Mouse (Mus musculus) adrenal gland, postnatal 36 days (tissue): ENCODE measurements around the gene Bcl11a. TPM values are rescaled to one million over a fixed set of nuclear protein-coding genes. Genes with fewer than 3 reads are reported as not detected.
"Not testable (repeated sequence)": the region's sequence is repeated elsewhere in the genome, so short reads cannot be mapped to it uniquely, and the experiment has no call there.

Experiments
- DNase-seq, 2 experiments: peaks; one replicate each; pipeline ENCODE4 v3.0.0; 2021; ENCODE audit warnings: mixed read lengths in 1 of 2
- total RNA-seq, 2 experiments: library from RNA; stranded (reverse); gene quantifications; 2 replicates each; pipeline ENCODE4 v1.2.3; 2021

The Bcl11a gene
- total RNA-seq, 2 experiments from 2014 or later, result 4.9 to 5.4 TPM

DNA sequence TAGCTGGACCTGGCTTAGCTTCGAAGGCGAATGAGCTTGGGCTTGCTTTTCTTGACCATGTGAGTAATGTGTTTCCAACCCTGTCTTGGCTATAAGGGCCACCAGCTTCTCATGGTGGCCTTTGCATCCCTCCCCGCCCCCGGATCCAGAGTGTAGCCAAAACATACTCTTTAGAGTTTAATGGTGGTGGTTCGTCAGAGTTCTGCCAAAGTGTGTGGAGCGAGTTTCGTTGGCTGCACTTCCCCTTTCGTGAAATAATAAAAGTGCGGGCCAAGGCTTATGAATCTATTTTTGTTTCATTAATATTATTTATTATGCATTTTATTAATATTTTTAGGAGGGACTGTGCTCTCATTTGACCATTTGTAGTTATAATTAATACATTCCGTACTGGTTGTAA lies 21.4 kb downstream of the Bcl11a start:
- no peak for DNase-seq

DNA sequence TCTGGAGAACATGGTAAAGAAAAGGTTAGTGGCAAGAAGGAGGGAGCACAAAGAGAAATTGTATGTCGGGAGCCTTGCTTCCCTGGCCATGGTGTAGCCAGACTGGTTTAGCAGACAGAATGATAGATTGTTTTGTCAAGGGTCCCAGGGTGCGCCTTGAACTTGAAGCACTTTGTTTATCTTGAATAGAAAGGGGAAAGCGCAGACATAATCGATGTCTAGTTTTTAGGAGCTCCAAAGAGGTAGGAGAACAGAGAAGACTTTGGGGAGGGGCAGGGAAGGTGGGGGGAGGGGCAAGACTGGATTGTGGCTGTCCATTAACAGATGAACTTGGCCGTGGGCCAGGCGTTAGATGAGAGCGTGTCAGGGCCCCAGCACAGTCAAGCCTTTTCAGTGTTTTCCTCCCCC lies 22.0 kb downstream of the Bcl11a start:
- no peak for DNase-seq

DNA sequence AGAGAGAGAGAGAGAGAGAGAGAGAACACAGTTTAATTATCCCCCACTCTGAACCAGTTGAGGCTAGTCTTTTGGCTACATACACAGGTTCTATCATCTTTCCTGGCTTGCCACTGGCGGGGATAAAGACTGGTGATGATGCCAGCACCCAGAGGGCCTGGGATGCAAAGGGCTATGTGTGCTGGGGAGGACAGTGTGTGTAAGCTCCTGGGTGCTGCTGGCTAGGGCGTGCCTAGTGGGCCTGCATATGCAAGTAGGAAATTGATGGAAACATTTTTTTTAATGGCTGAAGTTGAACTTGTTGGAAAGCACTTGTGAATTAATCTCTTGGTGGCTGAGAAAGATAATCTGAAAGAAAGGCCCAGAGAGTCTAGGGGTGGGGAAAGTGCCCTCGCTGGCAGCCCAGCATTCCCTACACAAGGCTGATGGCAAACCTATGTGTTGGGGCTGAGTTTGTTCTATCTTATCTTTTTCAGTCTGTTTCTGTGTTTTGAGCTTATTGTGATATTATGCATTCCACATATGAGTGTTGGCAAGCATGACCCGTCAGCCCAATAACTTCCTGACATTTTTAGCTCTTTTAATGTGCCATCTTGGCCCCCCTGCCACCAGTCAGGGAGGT lies 22.7 kb downstream of the Bcl11a start:
- no peak for DNase-seq

DNA sequence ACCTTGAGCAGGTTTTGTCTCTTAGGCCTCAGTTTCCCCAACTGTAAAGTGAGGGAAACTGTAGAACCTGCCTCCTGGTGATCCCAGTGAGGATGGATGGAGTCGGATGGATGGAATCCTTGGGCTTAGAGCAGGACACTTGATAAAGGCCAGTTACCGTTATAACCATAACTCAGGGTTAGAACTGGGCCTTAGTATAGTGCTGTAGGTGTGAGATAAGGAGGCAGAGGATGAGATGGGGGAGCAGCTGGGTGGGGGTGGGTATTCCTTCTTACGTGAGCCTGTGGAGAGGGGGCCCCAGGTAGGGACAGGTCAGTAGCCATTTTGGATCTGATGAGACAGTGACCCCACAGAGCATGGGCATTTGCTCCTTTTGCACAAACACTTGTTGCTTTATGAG lies 23.8 kb downstream of the Bcl11a start:
- DNase-seq, result no peak

DNA sequence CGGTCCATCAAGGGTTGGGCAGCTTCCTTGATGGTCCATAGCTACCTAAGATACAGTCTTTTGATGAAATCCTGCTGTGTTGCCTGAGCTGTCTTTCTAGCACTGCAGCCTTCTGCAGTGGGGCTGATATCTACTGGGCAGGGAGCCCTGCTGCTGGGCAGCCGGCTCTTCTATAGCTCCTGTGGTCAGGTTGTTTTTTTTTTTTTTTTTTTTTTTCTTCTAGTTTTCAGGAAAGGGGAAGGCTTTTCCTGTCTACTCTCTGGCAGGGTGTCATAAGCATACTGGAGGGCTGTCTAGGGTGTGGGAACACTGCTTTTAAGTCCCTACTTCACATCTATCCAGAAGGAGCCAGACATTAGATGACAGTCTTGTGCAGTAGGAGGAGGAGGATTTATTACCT lies 24.5 kb downstream of the Bcl11a start:
- DNase-seq, result no peak

DNA sequence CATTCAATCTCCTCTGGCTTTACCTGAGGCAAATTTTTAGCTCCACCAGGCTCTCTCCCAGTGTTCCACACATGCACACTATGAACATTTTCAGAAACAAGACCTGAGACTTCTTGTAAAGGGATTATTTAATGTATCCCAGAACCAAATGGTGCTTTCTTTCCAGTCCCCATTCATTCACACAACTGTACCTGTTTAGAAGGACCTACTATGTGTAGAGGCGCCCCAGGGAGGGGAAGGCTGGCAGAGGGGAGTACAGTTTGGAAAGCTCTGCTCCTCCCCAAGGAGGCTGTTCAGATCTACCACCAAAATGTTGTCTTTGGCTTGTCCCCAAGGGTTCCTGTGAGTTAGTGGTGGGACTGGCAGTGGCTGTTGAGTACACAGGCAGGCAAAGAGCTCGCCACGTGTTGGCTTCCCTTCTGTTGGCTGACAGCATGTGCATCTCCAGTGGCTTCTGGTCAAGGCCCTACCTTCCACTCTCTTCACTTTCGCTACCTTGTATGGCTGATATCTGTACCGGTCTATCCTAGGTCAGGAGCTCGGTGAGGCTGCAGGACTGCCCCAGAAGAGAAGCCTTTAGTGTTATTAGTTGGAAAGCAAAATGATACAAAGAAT lies 25.4 kb downstream of the Bcl11a start:
- DNase-seq, result no peak

DNA sequence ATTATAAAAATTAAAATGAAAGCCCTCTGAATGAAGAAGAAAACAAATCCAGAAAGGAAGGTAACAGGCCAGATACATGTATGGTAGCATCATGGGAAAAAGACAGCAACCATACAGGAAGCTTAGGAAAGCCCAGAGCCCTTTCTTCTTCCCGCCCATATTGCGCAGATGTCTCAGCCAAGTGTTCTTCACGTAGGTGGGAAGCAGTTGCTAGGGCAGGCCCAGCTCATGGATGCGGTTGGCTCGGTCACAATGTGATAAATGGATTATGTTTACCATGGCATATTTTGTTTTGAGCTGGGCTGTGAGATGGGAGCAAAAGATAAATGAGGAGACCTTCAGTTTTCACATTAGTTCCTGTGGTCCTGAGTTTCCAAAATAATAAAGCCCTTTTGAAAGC lies 29.6 kb downstream of the Bcl11a start:
- no peak for DNase-seq

DNA sequence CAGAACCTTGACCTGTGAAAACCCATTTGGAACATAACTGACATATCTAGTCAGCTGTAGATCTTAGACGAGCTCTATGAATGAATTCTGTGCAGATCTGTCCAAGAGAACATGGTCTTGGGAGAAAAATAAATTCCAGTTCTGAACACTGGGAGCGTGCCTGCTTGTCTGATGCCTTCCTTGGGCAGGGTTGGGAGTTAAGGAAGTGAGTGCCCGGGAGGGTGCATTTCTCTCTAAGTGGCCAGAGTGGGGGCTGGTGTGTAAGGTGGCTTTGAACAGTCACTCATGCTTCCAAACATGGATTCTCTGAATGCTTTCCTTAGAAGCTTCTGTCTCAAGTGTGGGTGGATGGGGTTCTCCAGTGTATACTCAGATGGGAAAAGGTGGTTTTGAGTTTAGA lies 31.1 kb downstream of the Bcl11a start:
- no peak for DNase-seq

DNA sequence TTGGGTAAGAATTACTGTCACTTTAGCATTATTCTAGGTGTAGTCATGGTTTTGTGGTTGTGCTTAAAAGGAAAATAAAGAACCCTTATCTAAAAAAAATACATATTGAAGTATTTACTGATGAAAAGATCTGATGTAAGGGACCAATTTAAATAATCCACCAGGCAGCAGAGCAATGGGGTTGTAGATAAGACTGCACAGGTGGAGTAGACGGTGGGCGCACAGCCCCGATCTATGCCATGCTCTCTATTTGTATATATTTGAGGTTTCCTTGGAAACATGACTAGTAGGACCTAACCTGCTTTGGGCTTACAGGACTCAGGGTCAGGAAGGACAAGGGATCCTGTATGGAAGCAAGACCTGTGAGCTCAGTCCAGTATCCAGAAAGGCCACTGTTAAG lies 31.5 kb downstream of the Bcl11a start:
- no peak for DNase-seq

DNA sequence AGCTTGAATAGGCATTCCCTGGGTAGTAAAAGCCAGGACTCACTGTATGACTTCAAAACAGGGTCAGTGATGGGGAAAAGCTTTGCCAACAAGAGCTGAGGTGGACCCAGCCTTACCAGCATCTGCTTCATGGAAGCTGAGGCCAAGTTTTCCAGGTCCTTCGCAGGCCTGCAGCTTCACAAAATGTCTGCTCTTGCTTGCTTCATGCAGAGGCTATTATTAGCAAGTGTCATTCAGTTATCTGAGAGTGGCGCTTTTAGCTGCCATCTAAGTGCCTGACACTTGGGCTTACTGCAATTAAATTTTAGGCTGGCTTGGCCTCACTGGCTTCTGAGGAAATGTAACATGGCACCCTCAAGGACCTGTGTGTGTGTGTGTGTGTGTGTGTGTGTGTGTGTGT lies 32.3 kb downstream of the Bcl11a start:
- no peak for DNase-seq

DNA sequence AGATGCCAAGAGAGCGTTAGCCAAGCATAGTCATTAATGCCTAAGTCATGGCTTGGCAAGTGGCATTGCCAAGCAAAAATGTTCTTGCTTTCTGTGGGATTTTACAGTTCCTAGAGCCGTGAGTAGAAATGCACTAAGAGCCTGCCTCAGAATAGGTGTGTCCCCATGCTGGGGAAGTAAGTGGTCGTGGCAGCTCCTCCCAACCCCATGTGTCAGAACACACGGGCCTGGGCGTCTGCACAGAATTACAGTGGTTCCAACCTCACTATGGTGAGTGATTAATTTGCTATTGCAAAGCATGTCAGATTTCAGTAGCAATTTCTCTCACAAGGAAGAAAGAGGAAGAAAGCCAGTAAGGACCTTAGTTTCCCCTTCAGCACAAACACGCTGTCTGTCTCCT lies 33.9 kb downstream of the Bcl11a start:
- no peak for DNase-seq

DNA sequence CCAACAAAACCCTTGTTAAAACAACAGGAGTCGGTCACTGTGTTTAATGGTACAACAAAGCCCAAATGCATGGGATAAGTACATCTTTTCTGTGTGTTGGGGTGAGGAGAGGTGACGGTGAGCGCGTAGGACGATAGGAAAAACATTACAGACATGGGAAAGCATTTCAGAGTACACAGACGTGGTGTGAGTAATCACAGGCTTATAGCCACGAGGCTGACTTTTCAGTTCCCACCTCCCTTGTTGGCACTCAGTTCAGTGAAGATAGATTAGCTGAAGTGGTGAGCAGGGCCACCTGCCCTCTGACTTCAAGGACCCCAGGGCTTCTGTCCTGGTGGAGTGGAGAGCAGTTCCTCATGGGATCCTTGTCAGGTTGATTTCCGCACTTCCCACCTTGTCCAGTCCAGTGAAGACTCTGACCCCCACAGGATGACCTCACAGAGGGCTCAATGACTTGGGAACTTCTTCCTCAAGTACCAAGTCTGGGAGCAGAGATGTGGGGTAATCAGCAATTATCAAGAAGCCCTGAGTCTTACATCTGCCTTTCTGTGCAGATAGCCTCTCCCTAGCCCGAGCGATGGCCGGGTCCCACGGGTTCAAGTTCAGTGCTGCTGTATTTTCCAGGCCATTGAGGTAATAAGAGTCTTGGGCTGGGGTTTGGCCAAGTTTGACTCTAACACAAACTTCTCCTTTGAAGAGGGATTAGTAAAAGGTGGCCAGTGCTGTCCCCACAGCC lies 37.3 kb downstream of the Bcl11a start:
- no peak for DNase-seq

DNA sequence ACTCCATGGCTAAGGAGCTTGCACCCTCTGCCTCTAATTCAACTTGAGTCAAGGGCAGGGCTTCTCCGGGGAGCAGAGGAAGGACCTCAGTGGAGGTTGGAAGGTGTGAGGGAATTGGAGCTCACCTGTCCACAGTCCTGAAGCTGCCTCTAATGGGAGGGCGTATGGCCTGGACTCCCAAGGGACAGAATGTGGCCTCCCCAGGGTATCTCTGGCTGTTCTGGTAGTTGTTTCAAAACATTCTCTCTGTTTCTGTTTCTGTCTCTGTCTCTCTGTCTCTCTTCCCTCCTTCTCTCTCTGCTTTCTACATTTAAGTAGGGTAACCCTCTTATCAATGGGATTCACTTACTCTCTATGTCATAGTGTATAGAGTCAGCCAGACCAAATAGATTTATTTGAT lies 38.2 kb downstream of the Bcl11a start:
- DNase-seq, result no peak

DNA sequence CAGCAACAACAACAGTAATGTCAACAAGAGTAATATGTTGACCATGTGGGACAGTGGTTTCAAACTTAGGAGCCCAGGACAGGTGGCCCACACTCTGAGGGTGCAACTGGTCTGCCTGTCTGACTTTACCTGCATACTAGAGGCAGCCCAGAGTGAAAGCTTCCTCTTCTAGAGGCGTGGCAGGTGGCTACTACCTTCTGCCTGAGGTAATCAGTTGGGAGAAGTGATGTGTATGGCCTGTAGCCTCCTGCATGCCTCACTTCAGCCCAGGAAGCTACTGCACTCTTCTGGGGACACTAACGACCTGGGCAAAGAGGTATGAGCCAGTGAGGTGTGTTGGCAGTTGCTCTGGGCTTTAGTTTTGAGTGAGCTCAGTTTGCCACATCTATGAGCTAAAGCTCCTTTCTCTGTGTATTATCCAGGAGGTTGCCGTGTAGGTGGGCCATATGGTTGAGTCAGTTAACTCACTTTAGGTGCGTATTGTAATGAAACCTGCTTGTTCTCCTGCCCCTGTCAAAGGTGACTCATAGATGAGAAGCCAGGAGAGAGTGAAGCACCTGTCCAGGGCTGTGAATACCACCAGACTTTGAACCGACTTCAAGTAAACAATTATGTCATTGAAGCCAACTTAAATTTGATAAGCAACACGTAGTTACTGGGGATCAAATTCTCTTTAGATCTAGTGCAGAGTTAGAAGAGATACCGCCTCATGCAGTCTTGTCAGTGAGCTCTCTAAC lies 38.9 kb downstream of the Bcl11a start:
- DNase-seq, result no peak

DNA sequence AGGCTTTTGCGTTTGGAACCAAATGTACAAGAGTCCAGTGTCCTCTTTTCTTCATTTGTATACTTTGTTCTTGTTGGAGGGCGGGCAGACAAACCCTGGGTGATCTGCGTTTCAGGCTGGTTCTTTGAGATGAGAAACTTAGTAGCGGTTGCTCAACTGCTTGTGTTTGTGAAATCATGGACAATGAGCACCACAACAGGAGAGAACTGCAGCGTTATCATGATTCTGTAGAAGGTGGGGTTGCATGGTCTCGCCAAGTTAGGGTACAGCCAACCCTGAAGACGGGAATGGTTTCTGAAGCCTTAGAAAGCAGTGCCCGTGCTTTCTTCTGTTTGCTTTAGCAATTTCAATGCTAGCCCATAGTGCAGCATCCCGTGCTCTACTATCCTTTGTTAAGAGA lies 43.3 kb downstream of the Bcl11a start:
- DNase-seq, result no peak

DNA sequence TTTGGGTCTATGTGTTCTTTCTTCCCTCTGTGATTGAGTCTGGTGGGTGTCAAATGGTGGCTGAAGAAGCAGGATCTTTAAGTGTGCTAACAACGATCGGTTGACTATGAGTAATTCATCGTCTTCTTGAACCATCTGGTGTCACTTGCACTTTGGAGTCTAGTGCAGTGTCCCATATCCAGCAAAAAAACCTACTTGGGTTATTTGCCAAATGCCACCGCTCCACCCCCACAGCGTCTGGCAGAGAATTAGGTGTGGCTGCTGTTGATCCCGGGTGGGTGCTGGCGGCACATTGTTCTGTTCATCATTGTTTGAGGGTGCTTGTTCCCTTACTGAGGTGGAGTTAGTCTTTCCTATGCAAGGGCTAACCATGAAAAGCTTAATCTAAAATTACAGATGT lies 45.0 kb downstream of the Bcl11a start:
- DNase-seq, result no peak

DNA sequence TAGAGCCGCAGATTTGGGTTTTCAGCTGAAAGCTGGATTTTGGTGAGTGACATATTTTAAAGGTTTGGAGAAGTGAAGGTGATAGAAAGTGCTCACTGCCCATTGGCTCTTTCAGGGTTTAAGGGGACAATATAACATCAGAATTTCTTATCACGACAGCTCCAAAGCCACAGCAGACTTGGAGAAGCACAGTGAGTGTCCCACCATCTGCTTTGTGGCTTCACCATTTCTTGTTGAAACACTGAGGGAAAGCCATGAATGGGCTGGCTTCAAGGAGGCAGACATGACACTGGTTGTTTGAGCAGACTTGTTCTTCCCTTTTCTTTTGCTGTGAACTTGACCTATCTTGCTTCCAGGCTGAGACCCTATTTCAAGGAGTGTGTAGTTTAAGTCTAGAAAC lies 46.1 kb downstream of the Bcl11a start:
- no peak for DNase-seq

DNA sequence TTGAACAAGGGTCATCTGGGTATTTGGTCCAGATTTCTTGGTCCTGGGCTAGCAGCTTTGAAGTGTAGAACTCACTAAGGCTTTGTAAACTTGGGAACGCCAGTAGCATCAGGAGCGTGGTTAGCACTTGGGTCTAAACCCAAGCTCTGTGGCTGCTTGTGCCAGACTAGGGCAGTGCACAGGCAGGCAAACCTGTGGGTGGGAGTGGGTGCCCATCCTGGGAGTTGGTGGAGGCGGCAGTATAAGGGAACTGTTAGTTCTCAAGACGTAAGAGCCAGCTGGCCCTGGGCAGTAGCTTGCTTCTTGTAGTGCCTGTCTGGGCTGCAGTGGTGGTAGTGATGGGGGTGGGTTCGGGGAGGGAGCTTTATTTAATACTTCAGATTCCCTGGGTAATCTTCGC lies 47.2 kb downstream of the Bcl11a start:
- DNase-seq, result no peak

DNA sequence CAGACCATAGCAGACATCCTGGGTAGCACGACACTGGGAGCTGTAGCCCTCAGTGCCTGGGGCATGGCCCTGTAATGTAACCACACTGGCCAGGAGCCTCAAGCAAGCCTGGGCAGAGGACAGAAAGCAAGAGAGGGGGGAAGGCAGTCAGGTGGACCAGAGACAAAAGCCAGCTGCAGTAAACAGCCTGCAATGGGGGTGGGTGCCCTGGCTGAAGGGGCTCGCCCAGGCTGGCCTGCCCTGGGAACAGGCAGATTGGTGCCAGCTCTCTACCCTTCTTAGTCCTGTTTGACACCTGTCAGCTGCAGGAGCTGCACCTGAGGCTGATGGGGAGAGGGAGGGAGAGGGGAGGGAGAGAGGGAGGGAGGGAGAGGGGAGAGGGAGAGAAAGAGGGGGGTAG lies 50.1 kb downstream of the Bcl11a start:
- no peak for DNase-seq

DNA sequence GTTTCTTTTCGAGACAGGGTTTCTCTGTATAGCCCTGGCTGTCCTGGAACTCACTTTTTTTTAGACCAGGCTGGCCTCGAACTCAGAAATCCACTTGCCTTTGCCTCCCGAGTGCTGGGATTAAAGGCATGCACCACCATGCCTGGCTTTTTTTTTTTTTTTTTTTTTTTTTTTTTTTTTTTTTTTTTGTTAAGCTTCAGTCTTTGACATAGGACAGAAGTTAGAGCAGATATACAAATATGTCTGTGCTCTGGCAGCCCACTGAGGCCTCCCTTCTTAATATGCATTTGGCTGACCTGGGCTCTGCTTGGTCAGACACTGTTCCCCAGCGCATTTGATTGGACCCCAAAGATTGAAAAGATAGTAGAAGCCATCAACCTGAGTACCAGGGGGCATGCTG lies 51.0 kb downstream of the Bcl11a start:
- not testable (repeated sequence) for DNase-seq

DNA sequence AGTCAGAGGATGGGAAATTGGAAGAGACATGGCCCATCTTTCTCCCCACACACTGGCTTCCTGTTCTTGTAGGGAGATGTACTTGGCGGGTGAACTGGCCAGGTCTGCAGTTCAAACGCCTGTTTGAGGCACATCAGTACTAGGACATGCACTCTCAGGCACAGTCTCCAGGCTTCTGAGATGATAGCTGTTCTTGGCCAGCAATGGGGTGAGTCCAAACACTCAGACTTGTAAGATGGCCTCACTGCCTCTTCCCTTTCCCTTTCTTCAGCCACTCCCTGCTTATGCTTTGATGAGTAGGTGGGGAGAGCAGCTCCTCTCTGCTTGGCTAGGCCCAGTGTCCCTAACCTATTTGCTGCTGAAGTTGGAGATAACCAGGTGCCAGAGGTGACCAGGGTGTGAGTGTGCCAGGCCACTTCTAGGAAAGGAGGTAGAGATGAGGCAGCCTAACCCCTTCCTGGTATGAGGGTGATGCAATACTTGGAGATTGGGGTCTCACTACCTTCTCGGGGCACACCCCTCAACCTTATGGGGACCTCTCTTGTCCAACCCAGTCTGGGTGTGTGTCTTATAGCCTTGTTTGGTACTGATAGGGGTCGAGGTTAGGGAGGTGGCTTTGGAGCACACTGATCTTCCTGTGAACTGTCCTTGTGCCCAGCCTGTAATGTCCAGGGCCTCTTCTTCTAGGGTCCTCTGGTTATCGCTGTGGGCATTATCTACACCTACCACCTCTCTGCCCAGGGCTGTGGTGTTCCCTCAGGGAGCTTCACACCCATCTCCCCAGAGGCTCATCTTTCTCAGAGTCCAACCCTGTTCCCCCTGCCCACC lies 51.7 kb downstream of the Bcl11a start:
- DNase-seq, result no peak

DNA sequence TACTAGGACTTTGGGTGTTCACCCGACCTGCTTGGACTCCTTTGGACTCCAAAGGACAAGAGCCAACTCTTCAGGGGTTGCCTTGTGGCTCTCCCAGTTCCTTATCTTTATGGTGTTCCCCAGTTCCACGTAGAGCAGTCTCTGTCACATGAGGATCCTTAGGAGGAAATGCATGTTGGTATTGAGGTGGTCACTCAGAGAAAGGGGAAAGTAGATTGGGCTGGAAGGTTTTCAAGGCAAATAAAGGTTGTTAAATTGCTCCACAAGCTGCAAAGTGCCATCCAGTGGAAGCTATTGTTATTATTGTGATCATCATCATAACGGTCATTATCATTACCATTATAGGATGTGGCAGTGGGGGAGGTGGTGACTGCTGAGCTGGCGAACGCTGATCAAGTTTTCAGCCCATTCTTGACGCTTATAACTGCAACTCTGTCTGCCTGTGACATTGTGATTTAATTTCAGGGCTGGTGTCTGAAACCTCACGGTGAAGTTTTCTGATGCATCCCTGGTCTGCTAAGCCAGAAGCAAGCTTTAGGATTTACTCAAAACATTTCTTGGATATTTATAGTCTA lies 52.4 kb downstream of the Bcl11a start:
- no peak for DNase-seq
